Mouse (Mus musculus) hindlimb bud, embryonic 11.5 days (tissue): ENCODE data around the gene Fcor.
A peak's percentile ranks its signal among the peaks of the same experiment; 100 is the strongest.

ENCODE experiments used
- DNase-seq: peaks from one replicate; pipeline ENCODE4 v3.0.0-alpha.2; 2012; ENCODE audit warnings: low read depth, low spot score; ENCODE audit errors: extremely low spot score

The Fcor gene

GRCm38 (mm10) chr8:3676131-3676992, 4.2 kb upstream of the Fcor start, which contains the start of gene Trappc5:
Gene Trappc5 (plus strand): TSS chr8:3676299.
- DNase-seq = peak; percentile 54

DNA sequence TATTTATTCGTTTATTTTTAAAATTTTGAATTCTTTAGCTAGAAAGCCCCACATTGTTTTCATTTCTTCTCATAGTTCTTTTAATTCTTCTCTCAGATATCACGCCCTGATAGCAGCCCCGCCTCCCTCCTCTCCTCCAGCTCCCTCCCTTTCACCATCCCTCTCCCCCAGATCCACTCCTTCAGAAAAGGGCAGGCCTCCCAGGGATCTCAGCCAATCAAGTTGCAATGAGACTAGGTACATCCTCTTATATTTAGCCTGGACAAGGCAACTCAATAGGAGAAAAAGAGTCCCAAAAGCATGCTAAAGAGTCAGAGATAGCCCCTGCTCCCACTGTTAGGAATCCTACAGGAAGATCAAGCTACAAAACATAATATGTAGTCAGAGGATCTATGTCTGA, 2.5 kb upstream of the Fcor start:
- no peak for DNase-seq

GRCm38 (mm10) chr8:3670388-3670787, 1.8 kb downstream of the Fcor start:
- no peak for DNase-seq

DNA sequence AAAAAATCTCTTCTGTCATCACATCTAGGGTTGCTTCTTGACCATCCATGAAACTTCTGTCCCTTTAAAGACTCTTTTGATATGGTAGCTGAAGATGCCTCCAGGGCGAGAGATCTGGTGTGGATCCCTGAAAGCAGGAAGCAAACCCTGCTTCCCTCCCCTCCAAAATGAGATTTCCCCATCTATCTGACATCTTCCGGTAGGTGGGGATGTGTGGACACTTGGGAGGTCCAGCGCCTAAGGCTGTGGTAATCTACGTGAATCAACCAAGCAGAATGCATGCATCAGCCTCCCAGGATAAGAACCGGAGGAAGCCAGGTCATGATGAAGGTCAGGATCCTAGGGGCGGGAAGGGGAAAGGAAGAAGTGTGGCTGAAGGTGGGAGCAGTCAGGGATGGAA, 6.7 kb downstream of the Fcor start, which contains the start of gene Mcemp1:
Gene Mcemp1 (plus strand): TSS at position 248 of the 400 bp plus-strand sequence.
- no peak for DNase-seq

GRCm38 (mm10) chr8:3664405-3664804, 7.8 kb downstream of the Fcor start:
- no peak for DNase-seq

DNA sequence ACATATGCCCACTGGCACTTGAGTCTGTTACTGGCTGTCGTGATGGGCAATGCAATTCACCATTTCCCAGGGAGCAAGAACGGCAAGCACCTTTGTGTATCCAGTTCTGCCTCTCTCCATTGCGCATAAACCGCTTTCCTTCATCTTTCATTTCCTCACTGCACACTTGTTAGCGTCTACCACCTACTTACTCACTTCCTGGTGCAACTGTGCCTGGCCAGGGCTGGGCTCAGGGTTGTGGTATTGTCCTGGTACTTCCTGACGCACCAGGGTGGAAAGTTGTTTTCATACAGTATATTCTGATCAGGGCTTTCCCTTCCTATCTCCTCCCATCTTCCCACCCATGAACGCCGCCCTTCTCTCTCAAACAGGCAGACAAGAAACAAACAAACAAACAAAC, 11.3 kb downstream of the Fcor start:
- DNase-seq = no peak

DNA sequence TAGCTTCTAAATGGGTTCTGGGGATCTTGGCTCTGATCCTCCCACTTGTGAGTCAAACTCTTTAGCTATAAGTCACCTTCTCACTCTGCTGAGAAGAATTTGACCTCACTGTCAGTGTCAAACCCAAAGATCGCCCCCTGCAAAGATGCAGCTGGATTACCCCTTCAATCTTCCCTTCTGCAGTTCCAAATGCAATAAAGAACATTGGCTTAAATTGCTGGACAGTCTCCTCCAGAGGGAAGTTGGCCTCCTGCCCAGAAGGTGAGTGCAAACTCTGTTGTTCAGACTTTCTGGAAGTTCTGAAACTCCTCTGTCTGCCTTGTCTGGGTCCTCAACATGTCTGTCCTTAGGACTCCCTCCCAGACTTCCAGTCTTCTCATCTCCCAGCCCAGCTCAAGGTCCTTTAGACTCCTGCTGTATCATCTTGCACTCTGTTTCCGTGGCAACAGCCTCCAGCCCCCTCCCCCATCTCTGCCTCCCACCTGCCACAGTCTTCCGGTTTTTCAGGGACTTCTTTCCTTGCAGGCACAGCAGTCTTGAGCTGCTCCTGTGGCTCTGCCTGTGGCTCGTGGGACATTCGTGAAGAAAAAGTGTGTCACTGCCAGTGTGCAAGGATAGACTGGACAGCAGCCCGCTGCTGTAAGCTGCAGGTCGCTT, 15.3 kb downstream of the Fcor start:
- DNase-seq = no peak

- no peak for DNase-seq
Measured at GRCm38 (mm10) chr8:3655526-3655925, 16.6 kb downstream of the Fcor start, which contains the start of gene Retn. Gene Retn (plus strand): TSS chr8:3655770.

DNA sequence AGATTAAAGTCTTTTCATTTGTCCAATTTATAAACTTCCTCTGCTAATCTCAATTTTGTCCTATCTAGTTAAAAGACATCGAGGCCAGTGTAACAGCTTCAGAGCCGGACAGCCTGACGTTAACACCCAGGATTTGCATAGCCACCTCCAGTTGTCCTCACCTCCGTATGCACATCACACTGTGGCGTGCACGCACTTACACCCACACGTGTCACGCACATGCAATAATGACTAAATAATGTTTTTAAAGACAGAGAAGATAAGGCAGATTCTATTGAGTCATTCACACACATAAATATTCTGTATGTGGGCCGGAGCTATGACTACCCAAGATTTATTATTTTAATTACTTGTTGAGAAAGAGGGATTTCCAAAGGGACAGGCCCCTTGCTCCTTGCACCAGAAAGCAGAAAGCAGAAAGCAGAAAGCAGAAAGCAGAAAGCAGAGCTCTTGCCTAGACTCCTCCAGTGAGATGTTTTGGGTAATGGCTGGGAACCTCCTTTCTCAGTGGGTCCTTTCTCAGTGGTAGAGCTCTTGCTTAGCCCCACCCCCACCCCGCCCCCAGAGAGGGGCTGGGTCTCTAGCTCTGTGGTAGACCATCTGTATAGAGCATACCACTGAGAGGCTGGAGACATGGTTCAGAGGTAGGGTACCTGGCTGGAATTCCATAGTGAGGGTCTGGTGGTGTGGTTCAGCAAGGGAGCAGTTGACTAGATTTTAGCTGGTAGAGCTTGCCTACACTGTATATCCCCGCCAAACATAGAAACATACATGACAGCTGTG, 17.2 kb downstream of the Fcor start:
- DNase-seq = no peak

DNA sequence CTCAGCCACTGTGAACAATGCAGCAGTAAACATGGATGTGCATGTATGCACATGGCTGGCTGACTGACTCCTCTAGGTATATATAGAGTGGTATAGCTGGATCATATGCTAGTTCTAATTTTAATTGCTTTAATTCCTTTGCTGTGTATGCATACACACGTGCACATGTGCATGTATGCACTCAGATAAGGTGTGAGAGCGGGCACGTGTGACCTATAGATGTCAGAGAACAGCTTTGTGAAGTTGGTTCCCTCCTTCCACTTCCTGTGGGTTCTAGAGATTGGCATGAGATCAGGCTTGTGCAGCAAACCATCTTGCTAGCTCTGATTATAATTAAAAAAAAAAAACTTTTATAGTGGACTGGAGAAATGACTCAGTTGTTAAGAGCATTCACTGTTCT, 19.3 kb downstream of the Fcor start:
- no peak for DNase-seq

- DNase-seq = no peak
Measured at GRCm38 (mm10) chr8:3648990-3649389, 23.2 kb downstream of the Fcor start.

- DNase-seq = no peak
Measured at GRCm38 (mm10) chr8:3648268-3648667, 23.9 kb downstream of the Fcor start.

DNA sequence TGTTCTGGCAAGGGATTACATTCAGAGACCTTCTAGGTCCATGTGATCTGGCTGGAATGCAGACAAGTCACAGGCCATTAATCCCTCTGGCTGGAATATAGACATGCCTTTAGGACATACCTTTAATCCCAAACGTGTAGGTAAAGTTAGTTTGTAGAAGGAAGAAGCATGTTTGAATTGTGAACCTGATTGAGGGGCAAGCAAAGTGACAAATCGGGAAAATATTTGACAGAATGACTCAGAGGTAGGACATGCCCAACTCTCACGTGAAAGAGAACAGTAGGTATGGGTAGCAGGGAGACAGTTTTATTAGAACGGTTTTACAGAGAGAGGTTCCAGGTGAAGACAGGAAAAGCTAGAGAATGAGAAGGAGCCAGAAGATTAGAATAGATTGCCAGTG, 24.6 kb downstream of the Fcor start:
- no peak for DNase-seq

GRCm38 (mm10) chr8:3646824-3647531, 25.2 kb downstream of the Fcor start:
- no peak for DNase-seq

DNA sequence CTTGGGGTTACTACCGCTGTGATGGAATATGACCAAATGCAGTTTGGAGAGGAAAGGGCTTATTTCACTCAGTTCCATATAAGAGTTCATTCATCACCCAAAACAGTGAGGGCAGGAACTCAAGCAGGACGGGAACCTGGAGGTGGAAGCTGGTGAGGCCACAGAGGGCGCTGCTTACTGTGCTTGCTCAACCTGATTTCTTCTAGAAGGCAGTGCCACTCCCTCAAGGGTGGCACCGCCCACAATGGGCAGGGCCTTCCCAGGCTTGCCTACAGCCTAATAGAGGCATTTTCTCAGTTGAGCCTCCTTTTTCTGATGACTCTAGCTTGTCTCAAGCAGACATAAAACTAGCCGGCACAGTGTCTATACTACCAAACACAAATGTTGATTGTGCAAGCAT, 26.4 kb downstream of the Fcor start:
- DNase-seq = no peak

GRCm38 (mm10) chr8:3631478-3631875, 40.7 kb downstream of the Fcor start:
- no peak for DNase-seq

GRCm38 (mm10) chr8:3630647-3631477, 41.3 kb downstream of the Fcor start, which contains the start of gene Stxbp2:
Gene Stxbp2 (plus strand): TSS chr8:3630955.
- DNase-seq = no peak

DNA sequence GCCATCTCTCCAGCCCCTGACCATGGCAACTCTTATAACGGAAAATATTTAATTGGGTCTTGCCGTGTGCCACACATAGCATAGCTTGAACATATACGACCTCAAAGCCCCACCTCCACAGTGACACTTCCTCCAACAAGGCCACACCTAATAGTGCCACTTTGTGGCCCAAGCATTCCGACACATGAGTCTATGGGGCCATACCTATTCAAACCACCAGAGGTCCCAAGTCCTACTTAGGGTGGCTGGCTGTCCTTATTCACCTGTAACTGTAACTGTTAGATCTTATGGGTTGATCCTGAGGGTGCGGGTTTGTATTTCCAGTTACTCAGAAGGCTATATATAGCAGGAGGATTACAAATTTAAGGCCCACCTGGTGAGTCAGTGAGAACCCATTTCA, 44.1 kb downstream of the Fcor start:
- DNase-seq = no peak

- no peak for DNase-seq
Measured at GRCm38 (mm10) chr8:3626971-3627370, 45.2 kb downstream of the Fcor start.

DNA sequence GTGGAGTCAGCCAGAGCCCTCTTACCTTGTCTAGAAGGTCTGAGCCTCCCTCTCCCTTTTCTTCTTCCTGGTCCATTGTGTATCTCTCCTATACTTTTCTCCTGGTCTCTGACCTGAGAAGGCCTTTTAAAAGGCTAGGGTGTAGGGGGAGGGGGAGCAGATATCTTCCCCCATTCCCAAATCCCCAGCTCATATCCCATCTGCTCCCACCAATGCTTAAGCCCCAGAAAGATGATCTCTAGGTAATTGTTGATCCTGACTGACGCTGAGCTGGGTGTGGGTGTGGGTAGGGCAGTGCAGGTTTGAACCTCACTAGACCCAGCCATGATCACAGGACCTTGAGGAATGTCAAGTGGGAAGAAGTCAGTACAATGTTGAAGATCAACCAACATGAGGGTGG, 46.7 kb downstream of the Fcor start, which contains the start of gene Pcp2:
Gene Pcp2 (minus strand): TSS at position 101 of the 400 bp plus-strand sequence.
- DNase-seq = no peak
